Mouse (Mus musculus) heart, embryonic 16.5 days (tissue): ENCODE data around the gene Vgll3. TPM values are rescaled to one million over a fixed set of nuclear protein-coding genes. Genes with fewer than 3 reads are reported as not detected.
A peak's percentile ranks its signal among the peaks of the same experiment; 100 is the strongest.

Source experiments
- ATAC-seq: fragments of 200-750 bp; cut with Nextera tagmentation; replicated peaks from 2 replicates; pipeline ENCODE4 v1.8.0; 2017; ENCODE audit warnings: moderate number of reproducible peaks; ENCODE audit not compliant: insufficient read depth, low FRiP score; ENCODE audit errors: extremely low read depth
- H3K27ac ChIP-seq: fragments of 300-500 bp; sonication (generic); 2 replicates; pipeline ENCODE4 v1.5.1; 2014; ENCODE audit warnings: mild to moderate bottlenecking, low read length, control low read depth, moderate library complexity
- H3K27me3 ChIP-seq: fragments of 300-500 bp; sonication (generic); 2 replicates; pipeline ENCODE4 v1.6.1; 2014; ENCODE audit warnings: low read length, mixed read lengths; ENCODE audit not compliant: control insufficient read depth, insufficient read depth
- H3K36me3 ChIP-seq: fragments of 300-500 bp; sonication (generic); 2 replicates; pipeline ENCODE4 v1.6.1; 2014; ENCODE audit not compliant: control insufficient read depth, insufficient read depth
- H3K4me1 ChIP-seq: fragments of 300-500 bp; sonication (generic); 2 replicates; pipeline ENCODE4 v1.6.1; 2014; ENCODE audit warnings: low read length, mixed read lengths; ENCODE audit not compliant: control insufficient read depth, insufficient read depth
- H3K4me2 ChIP-seq: fragments of 300-500 bp; sonication (generic); 2 replicates; pipeline ENCODE4 v1.6.1; 2014; ENCODE audit warnings: low read depth, mild to moderate bottlenecking, control low read depth, low read length
- H3K4me3 ChIP-seq: fragments of 300-500 bp; sonication (generic); 2 replicates; pipeline ENCODE4 v1.5.1; 2014; ENCODE audit warnings: mild to moderate bottlenecking, control low read depth, low read length
- H3K9ac ChIP-seq: fragments of 300-500 bp; sonication (generic); 2 replicates; pipeline ENCODE4 v1.6.1; 2014; ENCODE audit warnings: low read length, control low read depth
- H3K9me3 ChIP-seq: fragments of 300-500 bp; sonication (generic); replicated peaks from 2 replicates; pipeline ENCODE4 v1.6.1; 2016; ENCODE audit warnings: low read length; ENCODE audit not compliant: control insufficient read depth
- WGBS: fragments of 180-500 bp; shearing (Covaris S2); extraction: QIAGEN DNeasy Blood & Tissue Kit; methylation state at CpG from one replicate; pipeline ENCODE4 v1.1.7; 2014; 5-methylcytosine and 5-hydroxymethylcytosine counted together
- polyA plus RNA-seq: library from polyadenylated mRNA; unstranded; fragments of >200 nt; fragmentation: Nextera tagmentation; extraction: Ambion mirVana; gene quantifications from 2 replicates; pipeline ENCODE4 v1.2.1, GENCODE M21; 2015

Vgll3 gene
- polyA plus RNA-seq: 2.0 and 2.2 TPM in 2 replicates

- Histone ChIP-seq H3K27ac (peak within 1 kb of the TSS; percentile 53), H3K9me3 (peaks cover 10% of the 10 kb centered on the region), H3K9ac (peak within 1 kb of the TSS; percentile 74), H3K4me2 (peak within 1 kb of the TSS; percentile 99), H3K27me3 (peaks cover 5% of the 10 kb centered on the region), H3K4me1 (0 out of 2 replicates have a peak, but pooled peaks cover 3% of the 10 kb centered on the region), H3K4me3 (peak within 1 kb of the TSS; percentile 78), H3K36me3 (no peaks in the 10 kb centered on the region)
- ATAC-seq: peak; percentile 91
- under 1% methylated on average over 86 of the region's 86 CpGs for WGBS
These were observed at the start of gene Vgll3 for GRCm38 (mm10) chr16:65814918-65815881. TSS of gene Vgll3 (plus strand) at chr16:65815257.

- H3K27ac ChIP-seq: no peak overlapping the region
- no peaks in the 10 kb centered on the region for H3K4me1 ChIP-seq
- no peak overlapping the region for H3K4me3 ChIP-seq
- H3K9ac ChIP-seq: no peak overlapping the region
- H3K27me3 ChIP-seq: no peaks in the 10 kb centered on the region
- H3K4me2 ChIP-seq: no peak overlapping the region
- H3K9me3 ChIP-seq: no peaks in the 10 kb centered on the region
- H3K36me3 ChIP-seq: no peaks in the 10 kb centered on the region
- no peak for ATAC-seq
These were observed 49.1 kb upstream of the Vgll3 start for GRCm38 (mm10) chr16:65765976-65766375.

DNA sequence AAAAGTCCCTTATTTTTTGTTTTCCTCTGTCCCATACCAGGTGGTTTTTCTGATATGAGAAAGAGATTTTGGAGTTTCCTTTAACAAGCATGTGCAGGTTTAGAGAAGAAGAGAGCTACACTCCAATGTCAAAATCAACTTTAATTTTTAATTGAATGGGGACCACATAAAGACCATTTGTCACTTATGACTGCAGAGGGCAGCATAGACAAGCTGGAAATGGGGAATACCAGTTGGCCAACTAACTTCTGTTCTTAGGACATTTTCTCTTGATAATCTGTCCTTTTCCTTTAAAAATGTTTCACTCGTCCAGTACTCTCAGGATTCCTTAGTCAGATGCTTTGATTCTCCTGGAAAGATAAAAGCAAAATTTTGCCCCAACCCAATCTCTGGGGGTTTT, 29.1 kb upstream of the Vgll3 start:
- Histone ChIP-seq H3K9me3 (no peaks in the 10 kb centered on the region), H3K36me3 (no peaks in the 10 kb centered on the region), H3K9ac (no peak overlapping the region), H3K4me3 (no peak overlapping the region), H3K4me1 (no peaks in the 10 kb centered on the region), H3K4me2 (no peak overlapping the region), H3K27ac (no peak overlapping the region), H3K27me3 (no peaks in the 10 kb centered on the region)
- 32% methylated on average over 1 of the region's 1 CpGs for WGBS
- no peak for ATAC-seq

GRCm38 (mm10) chr16:65816059-65816458, 1.0 kb downstream of the Vgll3 start:
- no peaks in the 10 kb centered on the region for H3K36me3 ChIP-seq
- peak overlapping the region; percentile 99 for H3K4me2 ChIP-seq
- H3K4me3 ChIP-seq: peak overlapping the region; percentile 78
- H3K4me1 ChIP-seq: 0 out of 2 replicates have a peak, but pooled peaks cover 3% of the 10 kb centered on the region
- no peak for ATAC-seq
- H3K27me3 ChIP-seq: peaks cover 5% of the 10 kb centered on the region
- peaks cover 10% of the 10 kb centered on the region for H3K9me3 ChIP-seq
- H3K27ac ChIP-seq: no peak overlapping the region
- H3K9ac ChIP-seq: peak overlapping the region; percentile 74; the same call in 1 of the 2 replicates
- WGBS: 29% methylated on average over 3 of the region's 3 CpGs

DNA sequence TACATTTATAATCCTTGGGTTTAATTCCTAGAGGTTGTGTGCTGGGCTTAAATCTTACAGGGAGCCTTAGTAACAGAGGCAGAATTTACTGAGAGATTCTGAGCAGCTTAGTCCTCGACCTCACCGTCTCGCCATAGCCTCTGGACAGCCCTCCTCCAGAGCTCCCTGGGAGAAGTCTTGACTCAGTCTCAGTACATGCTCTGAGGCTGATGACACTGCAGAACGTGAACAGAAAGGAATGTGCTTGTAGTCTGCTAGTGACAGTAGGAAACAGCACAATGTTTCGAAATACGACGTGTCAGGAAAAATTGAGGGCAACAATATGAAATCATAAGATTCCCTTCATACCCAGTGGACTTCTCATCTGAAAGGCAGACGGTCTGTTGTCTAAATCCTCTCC, 3.7 kb downstream of the Vgll3 start:
- H3K27me3 ChIP-seq: peaks cover 5% of the 10 kb centered on the region
- no peaks in the 10 kb centered on the region for H3K36me3 ChIP-seq
- H3K9me3 ChIP-seq: no peaks in the 10 kb centered on the region
- WGBS: 57% methylated on average over 8 of the region's 8 CpGs
- no peak overlapping the region for H3K27ac ChIP-seq
- H3K4me1 ChIP-seq: 0 out of 2 replicates have a peak, but pooled peaks cover 3% of the 10 kb centered on the region
- no peak overlapping the region for H3K9ac ChIP-seq
- no peak for ATAC-seq
- no peak overlapping the region for H3K4me3 ChIP-seq
- H3K4me2 ChIP-seq: no peak overlapping the region

DNA sequence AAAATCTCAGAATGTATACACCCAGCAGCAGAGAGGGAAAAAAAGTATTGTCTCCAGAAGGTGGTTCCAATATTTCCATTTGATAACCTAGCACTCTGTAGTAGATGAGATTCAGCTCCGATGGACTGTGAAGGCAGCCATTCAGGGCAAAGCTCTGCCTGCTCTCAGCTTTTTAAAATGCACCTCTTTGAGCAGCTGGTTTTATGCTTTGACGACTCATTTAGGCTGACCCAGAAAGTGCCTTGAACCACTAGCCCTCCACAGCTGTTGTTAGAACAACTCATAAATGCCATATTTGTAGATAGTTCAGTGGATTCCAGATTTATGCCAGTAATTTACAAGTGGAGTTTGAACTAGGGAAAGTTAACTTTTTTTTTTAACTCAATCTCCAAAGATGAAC, 5.7 kb downstream of the Vgll3 start:
- Histone ChIP-seq H3K27me3 (peaks cover 2% of the 10 kb centered on the region), H3K27ac (no peak overlapping the region), H3K9ac (no peak overlapping the region), H3K4me1 (no peaks in the 10 kb centered on the region), H3K9me3 (no peaks in the 10 kb centered on the region), H3K4me2 (no peak overlapping the region), H3K4me3 (no peak overlapping the region), H3K36me3 (no peaks in the 10 kb centered on the region)
- no peak for ATAC-seq
- WGBS: 66% methylated on average over 2 of the region's 2 CpGs

- H3K4me1 ChIP-seq: no peaks in the 10 kb centered on the region
- no peak for ATAC-seq
- H3K9me3 ChIP-seq: no peaks in the 10 kb centered on the region
- H3K27ac ChIP-seq: no peak overlapping the region
- no peak overlapping the region for H3K4me2 ChIP-seq
- H3K4me3 ChIP-seq: no peak overlapping the region
- no peaks in the 10 kb centered on the region for H3K36me3 ChIP-seq
- WGBS: 75% methylated on average over 6 of the region's 6 CpGs
- no peaks in the 10 kb centered on the region for H3K27me3 ChIP-seq
- H3K9ac ChIP-seq: no peak overlapping the region
These were observed 8.7 kb downstream of the Vgll3 start for GRCm38 (mm10) chr16:65823721-65824120.

- Histone ChIP-seq H3K27ac (no peak overlapping the region), H3K27me3 (no peaks in the 10 kb centered on the region), H3K4me3 (no peak overlapping the region), H3K9me3 (no peaks in the 10 kb centered on the region), H3K4me1 (no peaks in the 10 kb centered on the region), H3K9ac (no peak overlapping the region), H3K4me2 (no peak overlapping the region), H3K36me3 (no peaks in the 10 kb centered on the region)
- 59% methylated on average over 9 of the region's 9 CpGs for WGBS
- no peak for ATAC-seq
These were observed 13.1 kb downstream of the Vgll3 start for GRCm38 (mm10) chr16:65828141-65828565.

DNA sequence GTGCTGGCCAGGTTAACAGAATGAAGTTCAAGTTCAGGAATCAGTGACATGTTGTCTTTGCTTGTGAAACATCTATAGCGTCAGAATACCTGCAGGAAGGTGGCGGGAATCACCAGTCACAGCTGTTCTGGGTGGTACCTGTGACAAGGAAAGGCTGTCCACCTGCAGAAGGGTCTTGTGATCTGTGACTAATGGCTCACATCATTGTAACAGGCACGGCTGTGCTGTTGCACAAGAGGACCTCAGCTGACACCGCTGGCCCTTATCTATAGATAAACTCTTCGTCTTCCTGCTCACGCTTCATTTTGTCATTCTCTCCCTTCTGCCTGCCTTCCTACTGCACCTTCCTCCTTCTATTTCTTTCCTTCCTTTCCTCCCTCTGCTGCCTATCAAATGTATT, 14.0 kb downstream of the Vgll3 start:
- Histone ChIP-seq H3K4me3 (no peak overlapping the region), H3K27me3 (no peaks in the 10 kb centered on the region), H3K9ac (no peak overlapping the region), H3K9me3 (no peaks in the 10 kb centered on the region), H3K4me2 (no peak overlapping the region), H3K4me1 (no peaks in the 10 kb centered on the region), H3K27ac (no peak overlapping the region), H3K36me3 (no peaks in the 10 kb centered on the region)
- no peak for ATAC-seq
- WGBS: 56% methylated on average over 6 of the region's 6 CpGs
